13 mouse cellular contexts compared by ENCODE assay signal in genomic region chr3:98105496-98105895, GRCm38 (mm10). TPM values are rescaled to one million over a fixed set of nuclear protein-coding genes. Genes with fewer than 3 reads are reported as not detected.
A peak's percentile ranks its signal among the peaks of the same experiment; 100 is the strongest.
DNase-seq lines count a peak whose midpoint lies in the region; ATAC-seq and TF ChIP-seq lines count a peak whose summit lies in the region.
"Had no signal": no experiment of that assay in that cellular context is flagged by ENCODE, and none has a peak within 500 bp of the region (broad histone marks: within the 10 kb centered on the region; RNA-seq: fewer than 3 reads in every experiment).

No protein-coding gene starts in this region.

- WGBS in limb, embryonic 11.5 days: 91% methylated on average over 6 of the region's 6 CpGs
- 54% methylated on average over 6 of the region's 6 CpGs for WGBS in neural tube, embryonic 14.5 days

- H3K27me3 ChIP-seq in limb, embryonic 11.5 days (ENCODE audit: control insufficient read depth, insufficient read depth, low read length): no peaks in the 10 kb centered on the region
- no peaks in the 10 kb centered on the region for H3K27me3 ChIP-seq in neural tube, embryonic 14.5 days (ENCODE audit: control insufficient read depth, insufficient read depth, low read length)

- H3K4me3 ChIP-seq in gastrocnemius, adult 2 months: no peak overlapping the region
- H3K4me3 ChIP-seq in layer of hippocampus, adult 2 months: no peak overlapping the region
- H3K4me3 ChIP-seq in limb, embryonic 11.5 days (ENCODE audit: low read depth, low read length): no peak overlapping the region
- no peak overlapping the region for H3K4me3 ChIP-seq in neural tube, embryonic 14.5 days (ENCODE audit: low read depth, low read length)

- H3K36me3 ChIP-seq in limb, embryonic 11.5 days (ENCODE audit: control insufficient read depth, insufficient read depth, low read length): peaks cover 30% of the 10 kb centered on the region
- H3K36me3 ChIP-seq in neural tube, embryonic 14.5 days (ENCODE audit: control insufficient read depth, insufficient read depth, low read length): 0 out of 2 replicates have a peak, but pooled peaks cover 8% of the 10 kb centered on the region

- no peak for DNase-seq in gastrocnemius, adult 2 months
- DNase-seq in gastrocnemius, postnatal 10 days: no peak
- DNase-seq in layer of hippocampus, adult 2 months (ENCODE audit: low spot score in 2 of 2): no peak
- DNase-seq in layer of hippocampus, adult 8-10 months (ENCODE audit: low spot score in 2 of 2): no peak
- no peak for DNase-seq in limb, embryonic 11.5 days (ENCODE audit: low spot score)
- no peak for DNase-seq in adrenal gland, adult (ENCODE audit: inconsistent age in 2 of 2, low spot score in 1 of 2)
- DNase-seq in layer of hippocampus, adult 9-10 months (ENCODE audit: low spot score): no peak
- DNase-seq: liver; lung, postnatal 4 days had no signal

- H3K4me2 ChIP-seq in limb, embryonic 11.5 days (ENCODE audit: low read depth, severe bottlenecking): no peak overlapping the region
- H3K4me2 ChIP-seq in neural tube, embryonic 14.5 days (ENCODE audit: low read depth, low read length): no peak overlapping the region

- peaks cover 6% of the 10 kb centered on the region; the same call in 1 of the 2 replicates for H3K9me3 ChIP-seq in limb, embryonic 11.5 days (ENCODE audit: control insufficient read depth, low read length)
- no peaks in the 10 kb centered on the region for H3K9me3 ChIP-seq in neural tube, embryonic 14.5 days (ENCODE audit: control insufficient read depth, low read length)

- H3K9ac ChIP-seq in limb, embryonic 11.5 days (ENCODE audit: low read length): no peak overlapping the region
- no peak overlapping the region for H3K9ac ChIP-seq in neural tube, embryonic 14.5 days (replicated peaks; ENCODE audit: low read depth, low read length)

- intact Hi-C loops in gastrocnemius, adult 2 months (cut with DNase I): loop anchor here (5.0 kb wide), 1 partner anchor 43 kb away; no protein-coding TSS in a partner anchor

- ATAC-seq in limb, embryonic 11.5 days (ENCODE audit: insufficient number of reproducible peaks, low FRiP score, low TSS enrichment, low read depth): no peak
- ATAC-seq in neural tube, embryonic 14.5 days (ENCODE audit: low read depth): peak; percentile 14; the same call in 1 of the 2 replicates
- ATAC-seq: activated CD4-positive, CD25-positive, alpha-beta regulatory T cell, adult 4 months; intestine, postnatal 0 days had no signal

- no peak for TF ChIP-seq CTCF in gastrocnemius, adult 2 months (IDR thresholded peaks at IDR 0.05)
- TF ChIP-seq CTCF in layer of hippocampus, adult 2 months (conservative IDR thresholded peaks at IDR 0.05): no peak

- H3K27ac ChIP-seq in gastrocnemius, adult 2 months: peak overlapping the region; percentile 69; the same call in 1 of the 2 replicates
- H3K27ac ChIP-seq in layer of hippocampus, adult 2 months: peak overlapping the region; percentile 90
- 0 out of 2 replicates have a peak overlapping the region, but pooled peaks have one; percentile 38 for H3K27ac ChIP-seq in limb, embryonic 11.5 days (replicated peaks; ENCODE audit: low read depth, low read length)
- peak overlapping the region; percentile 70 for H3K27ac ChIP-seq in neural tube, embryonic 14.5 days (ENCODE audit: low read depth, low read length)

- H3K4me1 ChIP-seq in limb, embryonic 11.5 days (ENCODE audit: control insufficient read depth, insufficient read depth, low read length): peaks cover 23% of the 10 kb centered on the region
- H3K4me1 ChIP-seq in neural tube, embryonic 14.5 days (ENCODE audit: control insufficient read depth, insufficient read depth, low read length): peaks cover 27% of the 10 kb centered on the region

RNA-seq across cellular contexts. Expression of gene Adam30, which starts 54.9 kb away (rescaled TPM):
- not detected for total RNA-seq in gastrocnemius, adult 2 months (2021)
- total RNA-seq in gastrocnemius, postnatal 10 days (2021): not detected
- not detected for total RNA-seq in layer of hippocampus, adult 2 months (2021)
- total RNA-seq in layer of hippocampus, adult 8-10 months (2022): under 1 TPM in 1 of 4 experiments, not detected in 3; 0.36 TPM
- not detected in 2 replicates for polyA plus RNA-seq in limb, embryonic 11.5 days (2014; fragmentation: Nextera tagmentation; extraction: Ambion mirVana)
- polyA plus RNA-seq in neural tube, embryonic 14.5 days (2014; fragmentation: Nextera tagmentation; extraction: Ambion mirVana): not detected in 2 replicates
- total RNA-seq: gastrocnemius, adult 8-10 months had no signal
- polyA plus RNA-seq: activated CD4-positive, CD25-positive, alpha-beta regulatory T cell, adult 4 months; intestine, postnatal 0 days had no signal

Comparison
In these comparisons a context has a peak if more than half of its experiments do, and no peak if none do; other contexts are left out.
1. H3K27ac ChIP-seq: peak in every context shown above with its lines; median percentile 90 in layer of hippocampus, adult 2 months; 70 in neural tube, embryonic 14.5 days; 69 in gastrocnemius, adult 2 months; 38 in limb, embryonic 11.5 days.